Mouse (Mus musculus) E14TG2a.4 (cell line): ENCODE measurements around the gene Gm49776.

Source experiments
- H3K27me3 ChIP-seq: 2 replicates; pipeline ENCODE4 v1.6.1; 2014; ENCODE audit warnings: low read length, control low read depth; ENCODE audit not compliant: insufficient read depth
- H3K36me3 ChIP-seq: 2 replicates; pipeline ENCODE4 v1.6.1; 2014; ENCODE audit warnings: low read length, control low read depth; ENCODE audit not compliant: insufficient read depth
- H3K4me1 ChIP-seq: replicated peaks from 2 replicates; pipeline ENCODE4 v1.6.1; 2014; ENCODE audit warnings: low read depth, low read length, control low read depth
- H3K4me3 ChIP-seq: replicated peaks from 2 replicates; pipeline ENCODE4 v1.5.1; 2014; ENCODE audit warnings: mild to moderate bottlenecking, low read length
- H3K9me3 ChIP-seq: 2 replicates; pipeline ENCODE4 v1.6.1; 2014; ENCODE audit warnings: low read length, control low read depth
- CTCF ChIP-seq: conservative IDR thresholded peaks from 2 replicates; pipeline ENCODE4 v1.5.1; 2014; ENCODE audit warnings: low read length
- NANOG ChIP-seq: IDR thresholded peaks from 2 replicates; pipeline ENCODE4 v1.6.1; 2014; ENCODE audit warnings: borderline replicate concordance, low read length, mixed read lengths
- POU5F1 ChIP-seq: IDR thresholded peaks from 2 replicates; pipeline ENCODE4 v1.6.1; 2014; ENCODE audit warnings: low read length, borderline replicate concordance

The Gm49776 gene

GRCm38 (mm10) chr16:18252736-18253135 is 5.4 kb downstream of the Gm49776 start:
- TF ChIP-seq CTCF = no peak
- no peak for TF ChIP-seq POU5F1
- TF ChIP-seq NANOG = no peak
- H3K9me3 ChIP-seq = no peaks in the 10 kb centered on the region

GRCm38 (mm10) chr16:18250828-18251790 is 7.0 kb downstream of the Gm49776 start:
- peak overlapping the region; percentile 97 for H3K4me3 ChIP-seq
- no peaks in the 10 kb centered on the region for H3K27me3 ChIP-seq
- peaks cover 79% of the 10 kb centered on the region for H3K36me3 ChIP-seq
- TF ChIP-seq NANOG (no peak), CTCF (no peak), POU5F1 (no peak)
- H3K4me1 ChIP-seq = peaks cover 47% of the 10 kb centered on the region
- H3K9me3 ChIP-seq = no peaks in the 10 kb centered on the region

More at GRCm38 (mm10) chr16:18252736-18253135, 5.4 kb downstream of the Gm49776 start:
- Histone ChIP-seq H3K27me3 (no peaks in the 10 kb centered on the region), H3K36me3 (peaks cover 83% of the 10 kb centered on the region), H3K4me3 (no peak overlapping the region), H3K4me1 (peaks cover 35% of the 10 kb centered on the region)

- TF ChIP-seq NANOG (no peak), POU5F1 (no peak), CTCF (no peak)
- Histone ChIP-seq H3K4me1 (peaks cover 56% of the 10 kb centered on the region), H3K9me3 (no peaks in the 10 kb centered on the region), H3K4me3 (peak overlapping the region; percentile 97), H3K27me3 (no peaks in the 10 kb centered on the region), H3K36me3 (peaks cover 79% of the 10 kb centered on the region)
Observed at GRCm38 (mm10) chr16:18250231-18250630, 7.9 kb downstream of the Gm49776 start.

GRCm38 (mm10) chr16:18249364-18249967 is 8.7 kb downstream of the Gm49776 start:
- Histone ChIP-seq H3K9me3 (no peaks in the 10 kb centered on the region), H3K4me1 (peaks cover 64% of the 10 kb centered on the region), H3K36me3 (peaks cover 79% of the 10 kb centered on the region), H3K4me3 (peak overlapping the region; percentile 97), H3K27me3 (no peaks in the 10 kb centered on the region)
- TF ChIP-seq NANOG = no peak
- TF ChIP-seq POU5F1 = no peak
- no peak for TF ChIP-seq CTCF

GRCm38 (mm10) chr16:18248433-18249363 is 9.4 kb downstream of the Gm49776 start, which contains the start of the genes Trmt2a and Ranbp1:
Gene Trmt2a (plus strand): TSS chr16:18248679.
Gene Ranbp1 (minus strand): TSS chr16:18248732.
- peak within 1 kb of the TSS; percentile 97 for H3K4me3 ChIP-seq
- H3K4me1 ChIP-seq = peaks cover 72% of the 10 kb centered on the region
- no peaks in the 10 kb centered on the region for H3K9me3 ChIP-seq
- H3K36me3 ChIP-seq = peaks cover 79% of the 10 kb centered on the region
- no peak for TF ChIP-seq CTCF
- TF ChIP-seq NANOG = no peak
- TF ChIP-seq POU5F1 = no peak
- H3K27me3 ChIP-seq = no peaks in the 10 kb centered on the region

- no peaks in the 10 kb centered on the region for H3K27me3 ChIP-seq
- peaks cover 79% of the 10 kb centered on the region for H3K36me3 ChIP-seq
Observed at GRCm38 (mm10) chr16:18247521-18248399, 10.4 kb downstream of the Gm49776 start.

GRCm38 (mm10) chr16:18241581-18241980 is 16.5 kb downstream of the Gm49776 start:
- H3K36me3 ChIP-seq = peaks cover 98% of the 10 kb centered on the region
- peaks cover 78% of the 10 kb centered on the region for H3K4me1 ChIP-seq
- H3K27me3 ChIP-seq = no peaks in the 10 kb centered on the region
- TF ChIP-seq NANOG (no peak), POU5F1 (no peak), CTCF (no peak)
- no peaks in the 10 kb centered on the region for H3K9me3 ChIP-seq
- H3K4me3 ChIP-seq = no peak overlapping the region

More at GRCm38 (mm10) chr16:18247521-18248399, 10.4 kb downstream of the Gm49776 start:
- TF ChIP-seq CTCF (no peak), POU5F1 (no peak), NANOG (no peak)
- Histone ChIP-seq H3K9me3 (no peaks in the 10 kb centered on the region), H3K4me1 (peaks cover 78% of the 10 kb centered on the region), H3K4me3 (peak overlapping the region; percentile 97)
